Mouse (Mus musculus): ENCODE results near the gene Heatr5a. TPM values are rescaled to one million over a fixed set of nuclear protein-coding genes. Genes with fewer than 3 reads are reported as not detected.

Heatr5a gene
- polyA plus RNA-seq, 1 experiment from 2014 or later = 12.7 TPM

GRCm38 (mm10) chr12:51917191-51917590, 53.9 kb downstream of the Heatr5a start:
- WGBS = 81% methylated on average over 2 of the region's 2 CpGs
- no peak overlapping the region for H3K27ac ChIP-seq (replicated peaks)
- H3K4me2 ChIP-seq (replicated peaks) = no peak overlapping the region
- ATAC-seq (ENCODE audit: insufficient number of reproducible peaks, low FRiP score, low TSS enrichment, low read depth) = no peak
- no peaks in the 10 kb centered on the region for H3K4me1 ChIP-seq
- H3K36me3 ChIP-seq = peaks cover 54% of the 10 kb centered on the region
- no peaks in the 10 kb centered on the region for H3K27me3 ChIP-seq
- no peak overlapping the region for H3K9ac ChIP-seq
- H3K9me3 ChIP-seq (replicated peaks) = no peaks in the 10 kb centered on the region
- no peak overlapping the region for H3K4me3 ChIP-seq (replicated peaks)

GRCm38 (mm10) chr12:51914903-51915670, 56.0 kb downstream of the Heatr5a start:
- peaks cover 53% of the 10 kb centered on the region for H3K36me3 ChIP-seq
- no peak overlapping the region for H3K4me2 ChIP-seq (replicated peaks)
- no peaks in the 10 kb centered on the region for H3K27me3 ChIP-seq
- H3K27ac ChIP-seq (replicated peaks) = no peak overlapping the region
- H3K4me1 ChIP-seq = no peaks in the 10 kb centered on the region
- WGBS = 89% methylated on average over 12 of the region's 12 CpGs
- no peak for ATAC-seq (ENCODE audit: insufficient number of reproducible peaks, low FRiP score, low TSS enrichment, low read depth)
- no peak overlapping the region for H3K9ac ChIP-seq
- H3K4me3 ChIP-seq (replicated peaks) = no peak overlapping the region
- no peaks in the 10 kb centered on the region for H3K9me3 ChIP-seq (replicated peaks)

GRCm38 (mm10) chr12:51909202-51909601, 61.9 kb downstream of the Heatr5a start:
- Histone ChIP-seq H3K27me3 (no peaks in the 10 kb centered on the region), H3K9me3 (replicated peaks) (no peaks in the 10 kb centered on the region), H3K27ac (replicated peaks) (no peak overlapping the region), H3K36me3 (peaks cover 47% of the 10 kb centered on the region), H3K4me1 (no peaks in the 10 kb centered on the region), H3K4me2 (replicated peaks) (no peak overlapping the region), H3K9ac (no peak overlapping the region), H3K4me3 (replicated peaks) (no peak overlapping the region)
- 91% methylated on average over 5 of the region's 5 CpGs for WGBS
- ATAC-seq (ENCODE audit: insufficient number of reproducible peaks, low FRiP score, low TSS enrichment, low read depth) = no peak

GRCm38 (mm10) chr12:51907543-51907942, 63.6 kb downstream of the Heatr5a start:
- ATAC-seq (ENCODE audit: insufficient number of reproducible peaks, low FRiP score, low TSS enrichment, low read depth) = no peak
- Histone ChIP-seq H3K4me2 (replicated peaks) (no peak overlapping the region), H3K9ac (no peak overlapping the region), H3K27me3 (no peaks in the 10 kb centered on the region), H3K36me3 (peaks cover 38% of the 10 kb centered on the region), H3K4me3 (replicated peaks) (no peak overlapping the region), H3K9me3 (replicated peaks) (no peaks in the 10 kb centered on the region), H3K27ac (replicated peaks) (no peak overlapping the region), H3K4me1 (no peaks in the 10 kb centered on the region)
- WGBS = 75% methylated on average over 3 of the region's 3 CpGs

- WGBS = 81% methylated on average over 7 of the region's 7 CpGs
- Histone ChIP-seq H3K4me2 (replicated peaks) (no peak overlapping the region), H3K9me3 (replicated peaks) (no peaks in the 10 kb centered on the region), H3K36me3 (peaks cover 38% of the 10 kb centered on the region), H3K4me1 (no peaks in the 10 kb centered on the region), H3K27ac (replicated peaks) (no peak overlapping the region), H3K4me3 (replicated peaks) (no peak overlapping the region), H3K9ac (no peak overlapping the region), H3K27me3 (no peaks in the 10 kb centered on the region)
- no peak for ATAC-seq (ENCODE audit: insufficient number of reproducible peaks, low FRiP score, low TSS enrichment, low read depth)
Observed at GRCm38 (mm10) chr12:51900551-51900950, 70.6 kb downstream of the Heatr5a start.

GRCm38 (mm10) chr12:51896901-51897300, 74.2 kb downstream of the Heatr5a start:
- no peak overlapping the region for H3K4me2 ChIP-seq (replicated peaks)
- ATAC-seq (ENCODE audit: insufficient number of reproducible peaks, low FRiP score, low TSS enrichment, low read depth) = no peak
- 66% methylated on average over 4 of the region's 4 CpGs for WGBS
- no peaks in the 10 kb centered on the region for H3K4me1 ChIP-seq
- peaks cover 44% of the 10 kb centered on the region for H3K36me3 ChIP-seq
- H3K9me3 ChIP-seq (replicated peaks) = no peaks in the 10 kb centered on the region
- H3K9ac ChIP-seq = no peak overlapping the region
- H3K27ac ChIP-seq (replicated peaks) = no peak overlapping the region
- H3K4me3 ChIP-seq (replicated peaks) = no peak overlapping the region
- no peaks in the 10 kb centered on the region for H3K27me3 ChIP-seq

GRCm38 (mm10) chr12:51888609-51889008, 82.5 kb downstream of the Heatr5a start:
- H3K36me3 ChIP-seq = peaks cover 64% of the 10 kb centered on the region
- no peaks in the 10 kb centered on the region for H3K27me3 ChIP-seq
- H3K9me3 ChIP-seq (replicated peaks) = no peaks in the 10 kb centered on the region
- WGBS = 91% methylated on average over 12 of the region's 12 CpGs
- H3K4me1 ChIP-seq = no peaks in the 10 kb centered on the region
- H3K27ac ChIP-seq (replicated peaks) = no peak overlapping the region
- no peak overlapping the region for H3K9ac ChIP-seq
- H3K4me3 ChIP-seq (replicated peaks) = no peak overlapping the region
- no peak for ATAC-seq (ENCODE audit: insufficient number of reproducible peaks, low FRiP score, low TSS enrichment, low read depth)
- no peak overlapping the region for H3K4me2 ChIP-seq (replicated peaks)

- Histone ChIP-seq H3K4me2 (replicated peaks) (no peak overlapping the region), H3K9me3 (replicated peaks) (no peaks in the 10 kb centered on the region), H3K4me3 (replicated peaks) (no peak overlapping the region), H3K4me1 (no peaks in the 10 kb centered on the region), H3K36me3 (peaks cover 58% of the 10 kb centered on the region), H3K27me3 (no peaks in the 10 kb centered on the region), H3K27ac (replicated peaks) (no peak overlapping the region), H3K9ac (no peak overlapping the region)
- whole genome bisulfite sequencing = 82% methylated on average over 11 of the region's 11 CpGs
- no peak for ATAC-seq (ENCODE audit: insufficient number of reproducible peaks, low FRiP score, low TSS enrichment, low read depth)
Observed at GRCm38 (mm10) chr12:51887301-51888290, 83.5 kb downstream of the Heatr5a start.

GRCm38 (mm10) chr12:51886369-51886768, 84.8 kb downstream of the Heatr5a start:
- H3K27me3 ChIP-seq = no peaks in the 10 kb centered on the region
- no peak overlapping the region for H3K4me2 ChIP-seq (replicated peaks)
- no peak overlapping the region for H3K4me3 ChIP-seq (replicated peaks)
- no peaks in the 10 kb centered on the region for H3K4me1 ChIP-seq
- no peak for ATAC-seq (ENCODE audit: insufficient number of reproducible peaks, low FRiP score, low TSS enrichment, low read depth)
- 95% methylated on average over 6 of the region's 6 CpGs for WGBS
- peaks cover 58% of the 10 kb centered on the region for H3K36me3 ChIP-seq
- no peaks in the 10 kb centered on the region for H3K9me3 ChIP-seq (replicated peaks)
- no peak overlapping the region for H3K27ac ChIP-seq (replicated peaks)
- H3K9ac ChIP-seq = no peak overlapping the region

GRCm38 (mm10) chr12:51884801-51885200, 86.3 kb downstream of the Heatr5a start:
- no peak overlapping the region for H3K9ac ChIP-seq
- H3K27ac ChIP-seq (replicated peaks) = no peak overlapping the region
- H3K4me2 ChIP-seq (replicated peaks) = no peak overlapping the region
- WGBS = 82% methylated on average over 2 of the region's 2 CpGs
- no peak overlapping the region for H3K4me3 ChIP-seq (replicated peaks)
- no peak for ATAC-seq (ENCODE audit: insufficient number of reproducible peaks, low FRiP score, low TSS enrichment, low read depth)
- no peaks in the 10 kb centered on the region for H3K9me3 ChIP-seq (replicated peaks)
- H3K4me1 ChIP-seq = no peaks in the 10 kb centered on the region
- H3K36me3 ChIP-seq = peaks cover 57% of the 10 kb centered on the region
- H3K27me3 ChIP-seq = no peaks in the 10 kb centered on the region

- no peaks in the 10 kb centered on the region for H3K9me3 ChIP-seq (replicated peaks)
- H3K4me3 ChIP-seq (replicated peaks) = no peak overlapping the region
- H3K27ac ChIP-seq (replicated peaks) = no peak overlapping the region
- WGBS = 95% methylated on average over 9 of the region's 9 CpGs
- ATAC-seq (ENCODE audit: insufficient number of reproducible peaks, low FRiP score, low TSS enrichment, low read depth) = no peak
- no peaks in the 10 kb centered on the region for H3K27me3 ChIP-seq
- no peaks in the 10 kb centered on the region for H3K4me1 ChIP-seq
- H3K4me2 ChIP-seq (replicated peaks) = no peak overlapping the region
- no peak overlapping the region for H3K9ac ChIP-seq
- H3K36me3 ChIP-seq = peaks cover 59% of the 10 kb centered on the region
Observed at GRCm38 (mm10) chr12:51883297-51883805, 87.8 kb downstream of the Heatr5a start.
